Mouse (Mus musculus) forebrain, embryonic 15.5 days (tissue): Measurements from ENCODE around the gene Lypla2. TPM values are rescaled to one million over a fixed set of nuclear protein-coding genes. Genes with fewer than 3 reads are reported as not detected.
"Not testable (repeated sequence)": the region's sequence is repeated elsewhere in the genome, so short reads cannot be mapped to it uniquely, and the experiment has no call there.

Experiments used
- ATAC-seq: fragments of 200-750 bp; cut with Nextera tagmentation; replicated peaks from 2 replicates; pipeline ENCODE4 v1.8.0; 2017; ENCODE audit warnings: mild to moderate bottlenecking, moderate TSS enrichment, moderate library complexity
- H3K27ac ChIP-seq: fragments of 300-500 bp; sonication (generic); replicated peaks from 2 replicates; pipeline ENCODE4 v1.5.1; 2015; ENCODE audit warnings: mild to moderate bottlenecking, inconsistent platforms
- H3K27me3 ChIP-seq: fragments of 300-500 bp; sonication (generic); 2 replicates; pipeline ENCODE4 v1.6.1; 2015; ENCODE audit warnings: inconsistent platforms
- H3K36me3 ChIP-seq: fragments of 300-500 bp; sonication (generic); 2 replicates; pipeline ENCODE4 v1.6.1; 2015; ENCODE audit warnings: mild to moderate bottlenecking, inconsistent platforms
- H3K4me1 ChIP-seq: fragments of 300-500 bp; sonication (generic); 2 replicates; pipeline ENCODE4 v1.6.1; 2015; ENCODE audit warnings: inconsistent platforms
- H3K4me2 ChIP-seq: fragments of 300-500 bp; sonication (generic); replicated peaks from 2 replicates; pipeline ENCODE4 v1.6.1; 2015; ENCODE audit warnings: mild to moderate bottlenecking, inconsistent platforms
- H3K4me3 ChIP-seq: fragments of 300-500 bp; sonication (generic); 2 replicates; pipeline ENCODE4 v1.5.1; 2015; ENCODE audit warnings: mild to moderate bottlenecking, inconsistent platforms
- H3K9ac ChIP-seq: fragments of 300-500 bp; sonication (generic); replicated peaks from 2 replicates; pipeline ENCODE4 v1.6.1; 2015; ENCODE audit warnings: mild to moderate bottlenecking, inconsistent platforms
- H3K9me3 ChIP-seq: fragments of 300-500 bp; sonication (generic); 2 replicates; pipeline ENCODE4 v1.6.1; 2016; ENCODE audit warnings: inconsistent platforms
- WGBS: fragments of 180-500 bp; shearing (Covaris S2); methylation state at CpG from one replicate; pipeline ENCODE4 v1.1.7; 2015; ENCODE audit warnings: mixed read lengths; 5-methylcytosine and 5-hydroxymethylcytosine counted together
- polyA plus RNA-seq: library from polyadenylated mRNA; unstranded; fragments of >200 nt; fragmentation: Nextera tagmentation; extraction: Ambion mirVana; gene quantifications from 2 replicates; pipeline ENCODE4 v1.2.1, GENCODE M21; 2015

Lypla2 gene
- polyA plus RNA-seq, 1 experiment from 2014 or later: 180 TPM

GRCm38 (mm10) chr4:135941026-135941425, 31.4 kb downstream of the Lypla2 start:
- not testable (repeated sequence) for H3K9ac ChIP-seq, H3K9me3 ChIP-seq, H3K4me2 ChIP-seq, H3K4me1 ChIP-seq, H3K4me3 ChIP-seq, ATAC-seq, H3K27me3 ChIP-seq, H3K27ac ChIP-seq
- H3K36me3 ChIP-seq: peaks cover 12% of the 10 kb centered on the region; the same call in 1 of the 2 replicates
- WGBS: 83% methylated on average over 8 of the region's 8 CpGs

GRCm38 (mm10) chr4:135938858-135939257, 33.6 kb downstream of the Lypla2 start:
- H3K27ac ChIP-seq: no peak overlapping the region
- no peak overlapping the region for H3K4me3 ChIP-seq
- no peaks in the 10 kb centered on the region for H3K27me3 ChIP-seq
- H3K9ac ChIP-seq: no peak overlapping the region
- no peak for ATAC-seq
- H3K36me3 ChIP-seq: peaks cover 17% of the 10 kb centered on the region
- WGBS: 81% methylated on average over 7 of the region's 7 CpGs
- no peak overlapping the region for H3K4me2 ChIP-seq
- H3K9me3 ChIP-seq: no peaks in the 10 kb centered on the region
- H3K4me1 ChIP-seq: no peaks in the 10 kb centered on the region

GRCm38 (mm10) chr4:135935502-135935901, 36.9 kb downstream of the Lypla2 start:
- H3K9me3 ChIP-seq: no peaks in the 10 kb centered on the region
- peaks cover 23% of the 10 kb centered on the region for H3K36me3 ChIP-seq
- no peak overlapping the region for H3K4me3 ChIP-seq
- H3K4me1 ChIP-seq: no peaks in the 10 kb centered on the region
- H3K4me2 ChIP-seq: no peak overlapping the region
- no peaks in the 10 kb centered on the region for H3K27me3 ChIP-seq
- H3K9ac ChIP-seq: no peak overlapping the region
- H3K27ac ChIP-seq: no peak overlapping the region
- 66% methylated on average over 5 of the region's 5 CpGs for WGBS
- ATAC-seq: no peak

- Histone ChIP-seq H3K27me3 (no peaks in the 10 kb centered on the region), H3K4me1 (no peaks in the 10 kb centered on the region), H3K4me3 (no peak overlapping the region), H3K9ac (no peak overlapping the region), H3K9me3 (no peaks in the 10 kb centered on the region), H3K36me3 (peaks cover 23% of the 10 kb centered on the region), H3K27ac (no peak overlapping the region), H3K4me2 (no peak overlapping the region)
- ATAC-seq: no peak
- 47% methylated on average over 12 of the region's 12 CpGs for WGBS
Measured at GRCm38 (mm10) chr4:135934708-135935500, 37.5 kb downstream of the Lypla2 start.

GRCm38 (mm10) chr4:135931832-135932231, 40.6 kb downstream of the Lypla2 start:
- Histone ChIP-seq H3K27me3 (no peaks in the 10 kb centered on the region), H3K4me2 (no peak overlapping the region), H3K4me3 (no peak overlapping the region), H3K4me1 (no peaks in the 10 kb centered on the region), H3K36me3 (peaks cover 19% of the 10 kb centered on the region), H3K9ac (no peak overlapping the region), H3K9me3 (no peaks in the 10 kb centered on the region), H3K27ac (no peak overlapping the region)
- no peak for ATAC-seq
- WGBS: 69% methylated on average over 5 of the region's 5 CpGs

- ATAC-seq: no peak
- H3K4me2 ChIP-seq: no peak overlapping the region
- WGBS: 96% methylated on average over 8 of the region's 8 CpGs
Measured at GRCm38 (mm10) chr4:135930239-135930638, 42.2 kb downstream of the Lypla2 start.

GRCm38 (mm10) chr4:135929828-135930227, 42.6 kb downstream of the Lypla2 start:
- H3K27ac ChIP-seq: no peak overlapping the region
- 93% methylated on average over 9 of the region's 9 CpGs for WGBS

More at GRCm38 (mm10) chr4:135930239-135930638, 42.2 kb downstream of the Lypla2 start:
- Histone ChIP-seq H3K9me3 (no peaks in the 10 kb centered on the region), H3K4me3 (no peak overlapping the region), H3K4me1 (no peaks in the 10 kb centered on the region; the same call in 1 of the 2 replicates), H3K36me3 (peaks cover 25% of the 10 kb centered on the region), H3K9ac (no peak overlapping the region), H3K27ac (no peak overlapping the region), H3K27me3 (no peaks in the 10 kb centered on the region)

GRCm38 (mm10) chr4:135929405-135929804, 43.0 kb downstream of the Lypla2 start:
- H3K27ac ChIP-seq: no peak overlapping the region
- H3K9me3 ChIP-seq: no peaks in the 10 kb centered on the region
- no peak overlapping the region for H3K4me3 ChIP-seq
- no peaks in the 10 kb centered on the region; the same call in 1 of the 2 replicates for H3K4me1 ChIP-seq
- no peaks in the 10 kb centered on the region for H3K27me3 ChIP-seq
- 85% methylated on average over 5 of the region's 5 CpGs for WGBS
- H3K4me2 ChIP-seq: no peak overlapping the region
- H3K36me3 ChIP-seq: peaks cover 25% of the 10 kb centered on the region
- no peak for ATAC-seq
- no peak overlapping the region for H3K9ac ChIP-seq

More at GRCm38 (mm10) chr4:135929828-135930227, 42.6 kb downstream of the Lypla2 start:
- H3K4me1 ChIP-seq: no peaks in the 10 kb centered on the region; the same call in 1 of the 2 replicates
- no peaks in the 10 kb centered on the region for H3K27me3 ChIP-seq
- H3K4me3 ChIP-seq: no peak overlapping the region
- H3K36me3 ChIP-seq: peaks cover 25% of the 10 kb centered on the region
- H3K4me2 ChIP-seq: no peak overlapping the region
- no peak for ATAC-seq
- H3K9ac ChIP-seq: no peak overlapping the region
- H3K9me3 ChIP-seq: no peaks in the 10 kb centered on the region

GRCm38 (mm10) chr4:135928376-135928775, 44.0 kb downstream of the Lypla2 start:
- H3K4me1 ChIP-seq: no peaks in the 10 kb centered on the region; the same call in 1 of the 2 replicates
- ATAC-seq: no peak
- H3K36me3 ChIP-seq: peaks cover 20% of the 10 kb centered on the region
- no peaks in the 10 kb centered on the region for H3K9me3 ChIP-seq
- no peak overlapping the region for H3K4me2 ChIP-seq
- no peak overlapping the region for H3K9ac ChIP-seq
- WGBS: 80% methylated on average over 9 of the region's 9 CpGs
- no peak overlapping the region for H3K27ac ChIP-seq
- no peaks in the 10 kb centered on the region for H3K27me3 ChIP-seq
- H3K4me3 ChIP-seq: no peak overlapping the region

- 95% methylated on average over 3 of the region's 3 CpGs for WGBS
- no peak for ATAC-seq
- H3K27me3 ChIP-seq: no peaks in the 10 kb centered on the region
Measured at GRCm38 (mm10) chr4:135926861-135927260, 45.6 kb downstream of the Lypla2 start.

GRCm38 (mm10) chr4:135926195-135926808, 46.1 kb downstream of the Lypla2 start:
- no peaks in the 10 kb centered on the region for H3K9me3 ChIP-seq
- peaks cover 9% of the 10 kb centered on the region for H3K4me1 ChIP-seq
- WGBS: 87% methylated on average over 10 of the region's 10 CpGs
- peaks cover 17% of the 10 kb centered on the region; the same call in 1 of the 2 replicates for H3K36me3 ChIP-seq
- no peaks in the 10 kb centered on the region for H3K27me3 ChIP-seq
- no peak for ATAC-seq
- no peak overlapping the region for H3K9ac ChIP-seq
- H3K27ac ChIP-seq: no peak overlapping the region
- H3K4me2 ChIP-seq: no peak overlapping the region
- no peak overlapping the region for H3K4me3 ChIP-seq

More at GRCm38 (mm10) chr4:135926861-135927260, 45.6 kb downstream of the Lypla2 start:
- Histone ChIP-seq H3K9me3 (no peaks in the 10 kb centered on the region), H3K4me3 (no peak overlapping the region), H3K4me2 (no peak overlapping the region), H3K4me1 (peaks cover 4% of the 10 kb centered on the region), H3K27ac (no peak overlapping the region), H3K36me3 (peaks cover 17% of the 10 kb centered on the region; the same call in 1 of the 2 replicates), H3K9ac (no peak overlapping the region)

GRCm38 (mm10) chr4:135925341-135925740, 47.1 kb downstream of the Lypla2 start:
- no peak for ATAC-seq
- Histone ChIP-seq H3K36me3 (peaks cover 17% of the 10 kb centered on the region; the same call in 1 of the 2 replicates), H3K27ac (no peak overlapping the region), H3K9ac (no peak overlapping the region), H3K4me3 (no peak overlapping the region), H3K27me3 (no peaks in the 10 kb centered on the region), H3K4me2 (no peak overlapping the region), H3K4me1 (peaks cover 10% of the 10 kb centered on the region), H3K9me3 (no peaks in the 10 kb centered on the region)
- WGBS: 77% methylated on average over 5 of the region's 5 CpGs
